Mouse (Mus musculus): Measurements from ENCODE around the gene Enho. TPM values are rescaled to one million over a fixed set of nuclear protein-coding genes. Genes with fewer than 3 reads are reported as not detected.

The Enho gene
- polyA plus RNA-seq, 1 experiment from 2014 or later = 25.2 TPM

DNA sequence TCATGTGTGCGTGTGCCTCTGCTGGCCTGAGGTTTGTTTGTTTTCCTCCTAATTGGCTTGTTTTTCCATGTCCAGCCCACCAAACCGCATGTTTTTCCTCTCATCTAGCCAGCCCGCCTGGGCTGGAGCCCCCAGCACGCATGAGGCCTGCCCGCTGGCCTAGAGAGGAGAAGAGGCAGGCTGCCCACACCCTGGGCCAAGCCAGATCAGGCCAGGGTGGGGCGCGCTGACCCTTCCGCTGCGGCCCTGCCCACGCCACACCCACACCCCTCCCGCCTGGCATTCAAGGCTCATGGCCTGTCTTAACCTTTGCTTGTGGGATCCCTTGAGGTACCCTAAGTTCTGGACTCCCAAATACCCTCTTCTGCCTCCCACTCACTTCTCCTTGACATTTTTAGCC is 26.5 kb upstream of the Enho start:
- Histone ChIP-seq H3K36me3 (replicated peaks; ENCODE audit: insufficient read depth, low read length) (no peaks in the 10 kb centered on the region), H3K4me1 (ENCODE audit: insufficient read depth) (no peaks in the 10 kb centered on the region), H3K4me2 (ENCODE audit: low read depth, low read length) (no peak overlapping the region), H3K27me3 (ENCODE audit: insufficient read depth, low read length) (peaks cover 9% of the 10 kb centered on the region; the same call in 1 of the 2 replicates), H3K9ac (replicated peaks) (no peak overlapping the region), H3K4me3 (ENCODE audit: low read depth, low read length) (no peak overlapping the region), H3K27ac (ENCODE audit: low read depth) (no peak overlapping the region), H3K9me3 (ENCODE audit: low read length) (no peaks in the 10 kb centered on the region)
- DNase-seq = no peak
- 81% methylated on average over 10 of the region's 11 CpGs for WGBS (ENCODE audit: insufficient replicate concordance)
- no peak for TF ChIP-seq CTCF (IDR thresholded peaks at IDR 0.05; ENCODE audit: low read depth)
- no peak for TF ChIP-seq EP300 (IDR thresholded peaks at IDR 0.05; ENCODE audit: low read depth)
- ATAC-seq = no peak

DNA sequence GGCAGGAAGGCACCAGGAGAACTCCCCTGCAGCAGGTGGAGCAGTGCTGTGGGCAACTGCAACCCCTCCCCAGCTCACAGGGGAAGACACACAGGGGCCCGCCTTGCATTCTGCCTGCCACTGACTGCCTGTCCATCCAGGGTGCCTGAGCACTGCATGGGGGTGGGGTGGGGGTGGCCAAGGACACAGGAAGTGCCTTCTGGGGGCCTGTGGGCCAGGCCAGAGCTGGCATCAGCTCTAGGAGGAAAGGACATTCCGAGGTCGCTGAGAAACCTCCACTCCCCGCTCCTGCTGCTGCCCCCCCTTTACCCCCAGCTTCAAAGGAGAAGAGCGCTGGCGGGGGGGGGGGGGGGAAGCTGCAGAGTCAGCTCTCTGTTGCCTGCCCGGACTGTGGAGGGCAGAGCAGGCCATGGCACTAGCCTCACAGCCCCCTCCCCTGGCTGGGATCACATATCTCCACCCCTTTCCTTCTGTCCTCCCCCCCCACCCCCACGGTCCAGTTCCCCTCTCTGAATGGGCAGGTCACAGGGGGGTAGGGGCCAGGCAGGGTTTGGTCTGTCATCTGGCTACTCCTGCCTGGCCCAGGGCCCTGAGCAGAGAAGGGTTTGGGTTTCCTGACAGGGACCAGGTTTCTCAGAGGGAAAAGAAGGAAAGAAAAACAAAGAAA is 25.0 kb upstream of the Enho start:
- no peaks in the 10 kb centered on the region for H3K36me3 ChIP-seq (replicated peaks; ENCODE audit: insufficient read depth, low read length)
- H3K27me3 ChIP-seq (ENCODE audit: insufficient read depth, low read length) = peaks cover 9% of the 10 kb centered on the region; the same call in 1 of the 2 replicates
- DNase-seq = no peak
- H3K4me3 ChIP-seq (ENCODE audit: low read depth, low read length) = no peak overlapping the region
- TF ChIP-seq CTCF (IDR thresholded peaks at IDR 0.05; ENCODE audit: low read depth) (no peak), EP300 (IDR thresholded peaks at IDR 0.05; ENCODE audit: low read depth) (no peak)
- ATAC-seq = no peak
- peaks cover 6% of the 10 kb centered on the region for H3K4me1 ChIP-seq (ENCODE audit: insufficient read depth)
- no peaks in the 10 kb centered on the region for H3K9me3 ChIP-seq (ENCODE audit: low read length)
- 10% methylated on average over 6 of the region's 8 CpGs for WGBS (ENCODE audit: insufficient replicate concordance)
- no peak overlapping the region for H3K9ac ChIP-seq (replicated peaks)
- H3K27ac ChIP-seq (ENCODE audit: low read depth) = no peak overlapping the region
- no peak overlapping the region for H3K4me2 ChIP-seq (ENCODE audit: low read depth, low read length)

DNA sequence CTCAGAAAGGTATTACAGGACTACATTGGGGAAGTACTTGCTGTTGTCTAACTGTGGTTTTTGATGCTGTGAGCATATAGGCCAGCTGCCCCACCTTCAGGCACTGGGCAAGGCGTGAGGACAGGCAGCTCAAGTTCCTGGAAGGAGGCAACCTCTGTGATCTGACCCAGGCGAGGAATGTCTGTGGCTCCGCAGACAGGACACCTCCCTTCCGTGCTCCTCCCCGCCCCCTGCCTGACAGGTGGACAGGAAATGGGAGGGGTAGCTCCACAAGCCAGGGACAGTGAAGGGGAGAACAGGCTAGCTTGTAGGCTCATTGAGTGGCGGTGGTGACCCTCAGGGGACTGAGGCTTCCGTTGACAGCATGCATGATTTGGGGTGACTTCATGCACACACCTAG is 24.4 kb upstream of the Enho start:
- no peaks in the 10 kb centered on the region for H3K9me3 ChIP-seq (ENCODE audit: low read length)
- no peaks in the 10 kb centered on the region for H3K36me3 ChIP-seq (replicated peaks; ENCODE audit: insufficient read depth, low read length)
- H3K9ac ChIP-seq (replicated peaks) = no peak overlapping the region
- ATAC-seq = no peak
- no peak overlapping the region for H3K4me2 ChIP-seq (ENCODE audit: low read depth, low read length)
- no peak for TF ChIP-seq CTCF (IDR thresholded peaks at IDR 0.05; ENCODE audit: low read depth)
- no peak for TF ChIP-seq EP300 (IDR thresholded peaks at IDR 0.05; ENCODE audit: low read depth)
- no peak for DNase-seq
- peaks cover 6% of the 10 kb centered on the region for H3K4me1 ChIP-seq (ENCODE audit: insufficient read depth)
- WGBS (ENCODE audit: insufficient replicate concordance) = 26% methylated on average over 7 of the region's 7 CpGs
- no peak overlapping the region for H3K27ac ChIP-seq (ENCODE audit: low read depth)
- peaks cover 9% of the 10 kb centered on the region; the same call in 1 of the 2 replicates for H3K27me3 ChIP-seq (ENCODE audit: insufficient read depth, low read length)
- H3K4me3 ChIP-seq (ENCODE audit: low read depth, low read length) = no peak overlapping the region

DNA sequence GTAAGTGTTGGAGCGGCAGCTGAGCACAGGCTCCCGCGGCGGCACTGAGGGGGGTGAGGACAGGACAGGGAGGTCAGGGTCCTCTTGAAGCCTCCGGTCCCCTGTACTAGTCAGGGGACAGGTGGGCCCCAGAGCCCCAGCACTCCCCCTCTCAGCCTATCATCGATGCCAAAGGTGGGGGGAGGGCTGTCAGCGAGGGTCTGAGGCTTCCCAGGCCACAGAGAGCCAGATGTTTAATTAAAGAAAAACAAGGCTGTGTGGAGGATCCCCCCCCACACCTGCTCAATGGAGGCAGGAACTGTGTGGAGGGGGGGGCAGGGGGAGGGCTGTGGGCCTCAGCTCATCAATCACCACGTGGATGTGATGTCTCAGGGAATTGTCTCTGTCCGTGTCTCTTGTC is 23.5 kb upstream of the Enho start:
- Histone ChIP-seq H3K9ac (replicated peaks) (no peak overlapping the region), H3K27ac (ENCODE audit: low read depth) (no peak overlapping the region), H3K4me1 (ENCODE audit: insufficient read depth) (peaks cover 6% of the 10 kb centered on the region), H3K9me3 (ENCODE audit: low read length) (no peaks in the 10 kb centered on the region), H3K27me3 (ENCODE audit: insufficient read depth, low read length) (peaks cover 9% of the 10 kb centered on the region; the same call in 1 of the 2 replicates), H3K4me3 (ENCODE audit: low read depth, low read length) (no peak overlapping the region), H3K36me3 (replicated peaks; ENCODE audit: insufficient read depth, low read length) (no peaks in the 10 kb centered on the region), H3K4me2 (ENCODE audit: low read depth, low read length) (no peak overlapping the region)
- WGBS (ENCODE audit: insufficient replicate concordance) = 40% methylated on average over 9 of the region's 9 CpGs
- ATAC-seq (no peak), DNase-seq (no peak)
- TF ChIP-seq EP300 (IDR thresholded peaks at IDR 0.05; ENCODE audit: low read depth) = no peak
- no peak for TF ChIP-seq CTCF (IDR thresholded peaks at IDR 0.05; ENCODE audit: low read depth)

DNA sequence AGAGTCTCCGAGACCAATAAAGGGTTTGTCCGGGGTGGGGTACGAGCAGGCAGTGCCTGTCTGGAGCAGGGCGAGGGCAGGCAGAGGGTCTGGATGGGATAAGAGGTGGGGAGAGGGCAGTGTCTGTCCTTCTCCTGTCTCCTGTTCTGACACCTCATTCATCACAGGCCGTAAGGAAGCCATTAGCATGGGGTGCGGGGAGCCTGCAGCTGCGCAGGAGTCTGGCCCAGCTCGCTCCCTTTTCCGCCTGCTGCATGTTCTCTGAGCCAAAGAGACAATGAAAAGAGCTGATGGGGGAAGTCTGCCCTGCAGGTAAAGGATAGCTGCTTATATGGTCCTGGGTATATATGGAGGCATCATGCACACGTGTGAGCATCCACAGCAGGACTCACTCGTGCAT is 22.6 kb upstream of the Enho start:
- Histone ChIP-seq H3K4me1 (ENCODE audit: insufficient read depth) (peaks cover 6% of the 10 kb centered on the region), H3K4me3 (ENCODE audit: low read depth, low read length) (no peak overlapping the region), H3K27me3 (ENCODE audit: insufficient read depth, low read length) (peaks cover 14% of the 10 kb centered on the region), H3K4me2 (ENCODE audit: low read depth, low read length) (no peak overlapping the region), H3K9ac (replicated peaks) (no peak overlapping the region), H3K36me3 (replicated peaks; ENCODE audit: insufficient read depth, low read length) (no peaks in the 10 kb centered on the region), H3K9me3 (ENCODE audit: low read length) (no peaks in the 10 kb centered on the region), H3K27ac (ENCODE audit: low read depth) (no peak overlapping the region)
- 59% methylated on average over 11 of the region's 11 CpGs for WGBS (ENCODE audit: insufficient replicate concordance)
- TF ChIP-seq CTCF (IDR thresholded peaks at IDR 0.05; ENCODE audit: low read depth) = no peak
- TF ChIP-seq EP300 (IDR thresholded peaks at IDR 0.05; ENCODE audit: low read depth) = no peak
- DNase-seq (no peak), ATAC-seq (no peak)

DNA sequence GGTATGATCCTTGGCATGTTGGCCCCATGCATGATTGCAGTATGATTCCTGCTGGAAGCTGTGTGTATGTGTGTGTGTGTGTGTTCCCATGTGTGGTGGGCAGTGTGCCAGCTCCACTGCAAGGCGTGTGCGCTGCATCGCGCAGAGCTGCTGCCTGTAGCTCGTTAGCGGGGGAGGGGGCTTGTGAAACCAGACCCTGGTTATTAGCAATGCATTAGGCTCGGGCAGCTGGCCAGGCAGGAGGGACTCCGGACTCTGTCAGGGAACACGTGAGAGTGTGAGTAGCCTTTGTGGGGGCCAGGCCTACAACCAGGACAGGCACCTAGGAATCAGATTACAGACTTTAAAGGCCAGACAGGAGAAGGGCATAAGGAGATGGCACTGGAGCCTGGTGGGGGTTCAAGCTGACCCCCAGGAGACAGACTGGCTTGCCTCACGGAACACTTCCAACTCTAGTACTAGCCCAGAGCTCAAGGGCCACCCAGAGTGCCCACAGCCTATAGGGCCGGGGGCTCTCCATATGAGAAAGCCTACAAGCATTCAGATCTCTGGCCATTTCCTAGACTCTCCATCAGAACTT is 20.8 kb upstream of the Enho start:
- Histone ChIP-seq H3K36me3 (replicated peaks; ENCODE audit: insufficient read depth, low read length) (no peaks in the 10 kb centered on the region), H3K9me3 (ENCODE audit: low read length) (no peaks in the 10 kb centered on the region), H3K4me3 (ENCODE audit: low read depth, low read length) (no peak overlapping the region), H3K9ac (replicated peaks) (no peak overlapping the region), H3K27ac (ENCODE audit: low read depth) (no peak overlapping the region), H3K4me1 (ENCODE audit: insufficient read depth) (peaks cover 6% of the 10 kb centered on the region), H3K27me3 (ENCODE audit: insufficient read depth, low read length) (peaks cover 16% of the 10 kb centered on the region), H3K4me2 (ENCODE audit: low read depth, low read length) (no peak overlapping the region)
- WGBS (ENCODE audit: insufficient replicate concordance) = 49% methylated on average over 11 of the region's 11 CpGs
- TF ChIP-seq EP300 (IDR thresholded peaks at IDR 0.05; ENCODE audit: low read depth) = no peak
- TF ChIP-seq CTCF (IDR thresholded peaks at IDR 0.05; ENCODE audit: low read depth) = no peak
- ATAC-seq = no peak
- DNase-seq = peak; percentile 60

Data from liver, postnatal 0 days (tissue).